16 mouse cellular contexts compared by ENCODE assay signal in genomic region chr9:114691112-114691511, GRCm38 (mm10). TPM values are rescaled to one million over a fixed set of nuclear protein-coding genes. Genes with fewer than 3 reads are reported as not detected.
DNase-seq lines count a peak whose midpoint lies in the region; ATAC-seq and TF ChIP-seq lines count a peak whose summit lies in the region.
"Had no signal": no experiment of that assay in that cellular context is flagged by ENCODE, and none has a peak within 500 bp of the region (broad histone marks: within the 10 kb centered on the region; RNA-seq: fewer than 3 reads in every experiment).

No protein-coding gene starts in this region.

- peaks cover 36% of the 10 kb centered on the region for H3K4me1 ChIP-seq in hindbrain, embryonic 13.5 days (replicated peaks)
- peaks cover 29% of the 10 kb centered on the region for H3K4me1 ChIP-seq in hindbrain, embryonic 10.5 days (replicated peaks)
- peaks cover 74% of the 10 kb centered on the region for H3K4me1 ChIP-seq in E14TG2a.4 (replicated peaks; ENCODE audit: low read depth, low read length)

- no peak for TF ChIP-seq POLR2A in myocyte (IDR thresholded peaks at IDR 0.05; ENCODE audit: insufficient read length, low read depth)

- no peak overlapping the region for H3ac ChIP-seq in myocyte (ENCODE audit: control insufficient read depth, insufficient read length)

- no peak for ATAC-seq in hindbrain, embryonic 13.5 days (ENCODE audit: low FRiP score)
- ATAC-seq: activated CD4-positive, CD25-positive, alpha-beta regulatory T cell, adult 4 months; CD4-positive, CD25-positive, alpha-beta regulatory T cell, adult 4 months had no signal

- peaks cover 65% of the 10 kb centered on the region for H3K79me2 ChIP-seq in myocyte (ENCODE audit: control insufficient read depth, insufficient read depth)

- DNase-seq in hindbrain, embryonic 10.5 days (ENCODE audit: low spot score) = no peak
- DNase-seq in 416B (ENCODE audit: low read depth) = peak; percentile 19
- no peak for DNase-seq in left cerebral cortex, adult 11 months (ENCODE audit: low spot score)
- DNase-seq in T-cell, adult 2 months (ENCODE audit: low spot score) = no peak
- DNase-seq: adrenal gland, postnatal 36 days; cerebellum, postnatal 10 days; embryo, embryonic 11 days; gastrocnemius, postnatal 14 days; kidney, adult 2 months had no signal

- no peak overlapping the region for H3K9ac ChIP-seq in hindbrain, embryonic 13.5 days

- H3K9me3 ChIP-seq in hindbrain, embryonic 13.5 days = no peaks in the 10 kb centered on the region
- no peaks in the 10 kb centered on the region for H3K9me3 ChIP-seq in hindbrain, embryonic 10.5 days
- H3K9me3 ChIP-seq in E14TG2a.4 (ENCODE audit: low read length) = no peaks in the 10 kb centered on the region
- H3K9me3 ChIP-seq: limb, embryonic 13.5 days had no signal

- peak overlapping the region; percentile 98; the same call in 1 of the 2 replicates for H3K4me3 ChIP-seq in hindbrain, embryonic 13.5 days
- no peak overlapping the region for H3K4me3 ChIP-seq in hindbrain, embryonic 10.5 days
- H3K4me3 ChIP-seq in E14TG2a.4 (replicated peaks; ENCODE audit: low read length) = 0 out of 2 replicates have a peak overlapping the region, but pooled peaks have one; percentile 99
- H3K4me3 ChIP-seq in myocyte = peak overlapping the region; percentile 86

- no peak overlapping the region for H3K27ac ChIP-seq in hindbrain, embryonic 13.5 days
- no peak overlapping the region for H3K27ac ChIP-seq in hindbrain, embryonic 10.5 days
- H3K27ac ChIP-seq: left cerebral cortex, adult 2 months; limb, embryonic 13.5 days had no signal

- no peaks in the 10 kb centered on the region for H3K27me3 ChIP-seq in hindbrain, embryonic 13.5 days
- H3K27me3 ChIP-seq in hindbrain, embryonic 10.5 days (ENCODE audit: insufficient read depth, poor library complexity, severe bottlenecking) = no peaks in the 10 kb centered on the region
- H3K27me3 ChIP-seq in E14TG2a.4 (ENCODE audit: insufficient read depth, low read length) = no peaks in the 10 kb centered on the region
- no peaks in the 10 kb centered on the region for H3K27me3 ChIP-seq in myocyte (ENCODE audit: control insufficient read depth, insufficient read depth, insufficient read length)
- H3K27me3 ChIP-seq: limb, embryonic 13.5 days had no signal

- peaks cover 36% of the 10 kb centered on the region for H3K36me3 ChIP-seq in hindbrain, embryonic 13.5 days
- peaks cover 49% of the 10 kb centered on the region for H3K36me3 ChIP-seq in hindbrain, embryonic 10.5 days
- H3K36me3 ChIP-seq in E14TG2a.4 (ENCODE audit: insufficient read depth, low read length) (peaks cover 47% of the 10 kb centered on the region), myocyte (ENCODE audit: control insufficient read depth, insufficient read depth) (peaks cover 12% of the 10 kb centered on the region)

- peak overlapping the region; percentile 82 for H3K4me2 ChIP-seq in hindbrain, embryonic 13.5 days
- peak overlapping the region; percentile 77 for H3K4me2 ChIP-seq in myocyte (ENCODE audit: low read depth)

- TF ChIP-seq CTCF in E14TG2a.4 (conservative IDR thresholded peaks at IDR 0.05; ENCODE audit: low read length) = no peak

TF ChIP-seq in myocyte, 11 proteins besides CTCF, POLR2A, EP300 and RAD21:
- TF ChIP-seq TCF3 (IDR thresholded peaks at IDR 0.05; ENCODE audit: insufficient read length, low read depth) = no peak

RNA-seq across cellular contexts. Expression of gene Dync1li1, which starts 2.5 kb away (rescaled TPM):
- polyA plus RNA-seq in hindbrain, embryonic 13.5 days (2015; fragmentation: Nextera tagmentation; extraction: Ambion mirVana) = 124 and 148 TPM in 2 replicates
- 99.8 and 122 TPM in 2 replicates for polyA plus RNA-seq in hindbrain, embryonic 10.5 days (2016; fragmentation: Nextera tagmentation; extraction: Ambion mirVana)
- 70.9 TPM for polyA plus RNA-seq in myocyte (2012; fragmentation: generic; extraction: Trizol)

RNA-seq across cellular contexts. Expression of gene Cmtm6, which starts 39.8 kb away (rescaled TPM):
- polyA plus RNA-seq in hindbrain, embryonic 13.5 days (2015; fragmentation: Nextera tagmentation; extraction: Ambion mirVana) = 20.5 and 21.8 TPM in 2 replicates
- 23.8 and 30.0 TPM in 2 replicates for polyA plus RNA-seq in hindbrain, embryonic 10.5 days (2016; fragmentation: Nextera tagmentation; extraction: Ambion mirVana)
- 14.3 TPM for polyA plus RNA-seq in myocyte (2012; fragmentation: generic; extraction: Trizol)

RNA-seq across cellular contexts. Expression of gene Cnot10, which starts 51.1 kb away (rescaled TPM):
- polyA plus RNA-seq in hindbrain, embryonic 13.5 days (2015; fragmentation: Nextera tagmentation; extraction: Ambion mirVana) = 54.7 and 59.0 TPM in 2 replicates
- polyA plus RNA-seq in hindbrain, embryonic 10.5 days (2016; fragmentation: Nextera tagmentation; extraction: Ambion mirVana) = 67.4 and 68.7 TPM in 2 replicates
- polyA plus RNA-seq in myocyte (2012; fragmentation: generic; extraction: Trizol) = 29.1 TPM
